Mouse (Mus musculus) olfactory bulb, adult 2 months (tissue): ENCODE data around the gene Pkdrej.

Experiments used
- CTCF ChIP-seq: fragments of 200-500 bp; IDR thresholded peaks from 2 replicates; pipeline ENCODE4 v1.5.1; 2012; ENCODE audit warnings: low read depth, mild to moderate bottlenecking, low read length, moderate library complexity; ENCODE audit not compliant: insufficient read depth
- POLR2A ChIP-seq: fragments of 200-500 bp; IDR thresholded peaks from 2 replicates; pipeline ENCODE4 v1.6.1; 2012; ENCODE audit warnings: mild to moderate bottlenecking, low read depth, low read length, moderate library complexity; ENCODE audit not compliant: insufficient read depth

DNA sequence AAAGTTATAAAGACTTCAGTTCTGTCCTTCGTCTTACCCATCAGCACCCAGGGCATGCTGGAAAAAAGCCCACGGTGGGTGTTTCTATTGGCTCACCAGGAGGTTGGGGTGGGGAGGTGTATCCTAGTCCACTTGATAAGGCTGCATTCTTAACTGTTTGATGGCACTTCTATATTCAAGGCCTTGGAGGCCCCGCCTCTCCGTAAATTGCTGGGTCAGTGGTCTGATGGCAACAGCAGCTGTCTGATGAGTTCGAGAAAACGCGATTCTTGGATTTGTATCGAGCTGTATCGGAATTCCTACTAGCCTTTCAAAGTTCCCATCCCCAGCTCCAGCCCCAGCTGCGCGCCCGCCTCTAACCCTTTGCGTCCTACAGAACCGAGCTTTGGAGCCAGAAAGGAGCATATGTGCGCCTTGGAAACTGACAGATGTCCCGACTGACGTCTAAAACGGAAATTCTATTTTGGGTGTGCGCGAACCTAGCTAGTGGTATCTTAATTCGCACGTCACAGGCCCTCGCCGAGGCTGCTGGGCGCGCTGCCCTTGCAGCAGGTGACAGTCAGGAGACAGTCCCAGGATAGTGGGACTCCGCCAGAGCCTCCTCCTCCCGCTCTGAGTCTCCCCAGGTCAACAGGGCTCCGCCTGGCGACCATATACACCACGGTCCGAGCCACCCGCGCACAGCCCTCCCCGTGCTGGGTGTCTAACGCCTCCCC lies 10.6 kb downstream of the Pkdrej start:
- TF ChIP-seq CTCF = no peak
- TF ChIP-seq POLR2A = no peak
